Mouse (Mus musculus): ENCODE measurements around the gene Megf6.
A peak's percentile ranks its signal among the peaks of the same experiment; 100 is the strongest.

The Megf6 gene

DNA sequence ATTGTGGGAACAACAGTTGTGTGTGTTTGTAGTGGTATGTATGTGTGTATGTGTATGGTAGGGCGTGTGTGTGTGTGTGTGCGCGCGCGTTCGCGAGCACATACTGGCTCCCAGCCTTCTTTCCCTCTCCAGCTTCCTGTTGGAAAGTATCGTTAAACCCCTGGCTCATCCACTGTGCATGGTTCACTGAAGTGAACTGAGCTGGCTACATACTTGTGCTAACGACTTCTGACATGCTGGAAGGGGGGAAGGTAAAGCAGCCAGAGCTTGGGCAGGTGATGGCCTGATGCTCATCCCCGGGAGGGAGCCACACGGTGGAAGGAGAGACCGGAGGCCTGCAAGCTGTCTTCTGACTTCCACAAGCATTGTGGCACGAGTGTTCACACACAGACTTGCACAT lies 40.9 kb downstream of the Megf6 start:
- no peak for DNase-seq (ENCODE audit: low read depth)

DNA sequence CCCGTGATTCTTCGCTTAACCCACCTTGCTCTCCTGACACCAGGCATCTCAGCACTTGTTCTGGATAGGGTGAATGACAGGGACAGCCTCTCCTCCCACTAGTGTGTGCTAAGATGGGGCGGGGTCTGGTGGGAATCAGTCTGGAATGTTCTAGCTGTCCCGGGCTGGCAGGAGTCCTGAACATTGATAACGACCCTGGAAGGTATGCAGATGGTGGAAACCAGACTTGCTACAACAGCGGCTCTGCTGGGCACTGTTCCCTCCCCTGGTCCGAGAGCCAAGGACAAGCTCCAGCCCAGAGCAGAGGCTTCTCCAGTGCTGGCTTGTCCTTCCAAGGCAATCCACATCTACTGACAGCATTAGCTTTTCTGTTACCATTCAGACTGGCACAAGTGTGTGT lies 43.1 kb downstream of the Megf6 start:
- peak; percentile 7 for DNase-seq (ENCODE audit: low read depth)

DNA sequence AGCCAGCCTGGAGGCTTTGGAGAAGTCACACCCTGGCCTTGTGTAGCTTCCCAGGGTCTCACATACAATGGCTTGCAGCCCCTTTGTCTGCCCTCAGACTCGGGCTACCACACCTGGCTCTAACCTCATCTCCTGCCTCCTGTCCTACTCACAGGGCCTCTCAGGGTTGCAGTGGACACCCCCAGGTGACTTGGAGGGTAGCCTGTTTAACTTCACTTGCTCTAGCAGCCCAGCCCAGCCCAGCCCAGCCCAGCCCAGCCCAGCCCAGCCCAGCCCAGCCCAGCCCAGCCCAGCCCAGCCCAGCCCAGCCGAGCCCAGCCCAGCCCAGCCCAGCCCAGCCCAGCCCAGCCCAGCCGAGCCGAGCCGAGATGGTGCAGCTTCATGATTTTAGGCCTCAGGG lies 43.5 kb downstream of the Megf6 start:
- DNase-seq (ENCODE audit: low read depth), result no peak

DNA sequence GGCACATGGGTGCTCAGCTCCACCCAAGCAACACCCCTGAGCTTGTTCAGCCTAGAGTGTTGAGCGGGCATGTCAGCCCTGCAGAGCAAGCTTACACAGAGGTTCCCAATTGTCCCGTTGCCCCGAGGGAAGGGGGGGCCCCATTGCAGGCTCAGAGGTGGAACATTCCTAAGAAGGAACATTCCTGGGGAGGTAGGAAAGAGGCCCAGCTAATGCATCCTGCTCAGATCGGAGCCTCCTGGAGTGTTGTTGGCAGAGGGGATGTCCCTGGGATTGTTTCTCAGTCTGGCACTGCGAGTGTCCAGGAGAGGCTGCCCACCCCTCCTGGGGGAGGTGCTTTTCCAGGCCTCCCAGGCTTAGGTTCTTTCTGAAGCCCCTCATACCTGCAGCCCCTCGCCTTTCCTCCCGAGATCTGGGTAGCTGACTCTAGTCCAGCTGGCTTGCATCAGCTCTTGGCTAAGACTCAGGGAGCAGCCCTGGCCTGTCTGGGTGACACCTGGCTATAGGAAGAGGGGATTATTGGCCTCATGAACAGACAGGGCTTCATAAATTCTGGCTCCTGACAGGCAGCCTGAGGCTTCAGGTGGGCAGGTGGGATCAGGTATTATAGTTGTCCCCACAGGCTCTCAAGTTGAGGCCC lies 47.3 kb downstream of the Megf6 start:
- no peak for DNase-seq (ENCODE audit: low read depth)

DNA sequence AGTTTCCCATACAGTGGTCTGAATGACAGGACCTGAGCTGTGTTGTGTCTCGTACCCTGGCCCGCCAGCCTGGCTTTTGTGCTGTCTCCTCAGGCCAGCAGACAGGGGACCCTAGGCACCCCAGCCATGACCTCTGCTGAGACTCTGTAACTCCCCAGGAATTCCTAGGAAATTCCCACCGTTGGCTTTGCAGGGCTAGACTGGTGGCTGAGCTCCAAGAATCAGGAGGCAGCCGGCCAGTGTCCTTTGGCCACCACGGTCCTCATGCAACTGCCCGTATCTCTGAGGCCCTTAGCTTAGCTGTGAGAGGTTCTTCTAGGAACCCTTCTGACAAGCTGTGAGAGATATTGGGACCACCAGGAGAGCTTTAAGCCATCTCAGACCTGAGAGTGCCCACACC lies 52.2 kb downstream of the Megf6 start:
- DNase-seq (ENCODE audit: low read depth), result no peak

DNA sequence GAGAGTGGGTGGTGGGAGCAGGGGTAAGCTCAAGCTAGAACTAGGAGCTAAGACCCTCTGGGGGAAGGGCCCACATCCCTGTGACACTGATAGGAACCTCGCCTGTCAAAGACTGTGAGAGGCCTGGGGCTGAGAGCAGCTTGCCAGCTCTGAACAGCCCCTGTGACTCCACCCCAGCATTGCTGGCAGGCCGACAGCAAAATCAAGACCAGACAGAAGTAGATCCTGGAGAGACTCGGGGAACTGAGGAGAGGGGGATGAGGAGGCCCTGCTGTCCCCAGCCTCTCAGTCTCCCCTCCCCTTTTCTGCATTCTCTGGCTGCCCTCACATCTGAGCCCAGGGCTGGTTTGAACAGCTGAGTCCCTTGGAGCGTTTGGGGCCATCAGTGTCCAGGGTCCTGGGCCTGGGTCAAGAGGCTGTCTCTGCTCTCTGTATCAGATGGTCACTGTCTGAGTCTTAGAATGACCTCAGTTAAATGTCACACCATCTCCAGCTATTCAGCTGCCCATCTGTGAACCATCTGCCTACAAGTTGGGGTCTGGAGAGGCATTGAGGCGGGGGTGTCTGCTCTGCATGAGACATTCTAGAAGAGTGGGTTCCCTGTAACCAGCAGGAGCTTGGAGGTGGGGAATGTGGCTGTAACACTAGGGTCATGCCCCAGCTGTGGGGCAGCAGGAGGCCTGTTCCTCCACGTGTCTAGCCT lies 53.9 kb downstream of the Megf6 start:
- no peak for DNase-seq (ENCODE audit: low read depth)

DNA sequence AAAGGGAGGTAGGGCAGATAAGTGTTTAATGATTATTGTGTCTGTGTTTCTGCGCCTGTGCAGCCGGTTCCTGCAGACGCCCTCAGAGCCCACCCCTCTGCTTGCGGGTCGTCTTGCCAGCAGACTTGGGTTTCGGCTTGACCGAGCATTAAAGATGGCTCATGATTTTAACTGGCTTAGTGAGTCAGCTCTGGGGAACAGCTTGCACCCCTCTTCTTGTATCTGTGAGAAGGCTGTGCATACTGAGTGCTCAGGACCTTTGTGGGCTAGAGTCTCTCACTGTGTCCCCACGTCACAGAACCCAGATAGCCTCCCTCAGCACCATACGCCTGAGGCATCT lies 54.4 kb downstream of the Megf6 start:
- no peak for DNase-seq (ENCODE audit: low read depth)

DNA sequence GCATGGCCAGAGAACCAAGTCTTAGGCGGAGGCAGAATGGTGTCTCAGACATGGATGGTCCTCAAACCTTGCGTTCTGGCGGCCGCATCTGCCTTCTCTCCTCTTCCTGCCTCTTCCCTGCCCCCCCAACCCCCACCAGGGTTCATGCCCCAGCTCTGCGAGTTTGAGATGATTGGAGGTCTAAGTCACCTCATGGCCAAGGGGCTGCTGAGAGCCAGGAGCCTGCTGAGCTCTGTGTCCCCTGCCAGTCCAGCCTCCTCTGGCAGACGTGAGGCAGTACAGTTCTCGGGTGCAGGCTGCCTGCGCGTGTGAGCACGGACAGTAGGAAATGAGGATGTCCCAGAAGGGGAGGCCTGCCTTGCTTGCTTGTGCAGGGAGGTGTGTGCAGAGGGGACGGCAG lies 56.1 kb downstream of the Megf6 start:
- DNase-seq (ENCODE audit: low read depth), result no peak

DNA sequence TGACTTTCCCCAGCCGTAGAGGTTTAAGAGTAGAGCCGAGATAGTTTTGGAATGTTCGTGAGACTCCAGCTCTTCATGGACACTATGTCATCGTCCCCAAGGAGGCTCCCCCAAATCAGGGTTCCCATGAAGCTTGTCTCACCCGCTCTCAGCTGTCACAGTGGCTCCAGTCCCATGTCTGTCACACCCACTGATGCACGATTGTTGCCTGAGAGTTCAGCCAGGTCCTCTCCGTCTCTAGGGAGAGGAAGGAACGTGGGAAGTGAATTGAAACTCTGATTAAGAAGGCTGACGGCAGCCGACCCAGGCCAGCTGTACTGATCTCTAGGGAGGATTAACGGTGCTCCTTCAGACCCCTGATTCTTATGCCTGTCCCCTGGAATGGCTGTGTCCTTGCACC lies 57.8 kb downstream of the Megf6 start:
- DNase-seq (ENCODE audit: low read depth), result no peak

DNA sequence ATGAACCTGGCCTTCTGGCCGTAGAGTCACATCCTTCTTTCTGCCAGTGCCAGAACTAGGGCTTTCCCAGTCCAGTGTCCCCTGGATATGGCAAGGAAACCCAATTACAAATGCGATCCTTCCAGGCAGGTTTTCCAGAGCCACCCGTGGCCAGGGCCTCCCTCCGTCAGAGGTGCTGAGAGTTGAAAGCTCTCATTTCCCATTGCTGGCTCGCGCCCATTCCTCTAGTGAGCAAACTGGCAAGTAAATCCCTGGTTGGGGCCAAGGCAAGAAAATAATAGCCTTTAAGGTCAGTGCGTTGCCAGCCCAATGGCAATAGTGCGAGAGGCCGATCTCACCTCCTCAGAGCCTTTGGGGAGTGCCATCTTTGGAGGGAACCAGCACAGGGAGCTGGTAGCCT lies 59.0 kb downstream of the Megf6 start:
- DNase-seq (ENCODE audit: low read depth), result no peak

DNA sequence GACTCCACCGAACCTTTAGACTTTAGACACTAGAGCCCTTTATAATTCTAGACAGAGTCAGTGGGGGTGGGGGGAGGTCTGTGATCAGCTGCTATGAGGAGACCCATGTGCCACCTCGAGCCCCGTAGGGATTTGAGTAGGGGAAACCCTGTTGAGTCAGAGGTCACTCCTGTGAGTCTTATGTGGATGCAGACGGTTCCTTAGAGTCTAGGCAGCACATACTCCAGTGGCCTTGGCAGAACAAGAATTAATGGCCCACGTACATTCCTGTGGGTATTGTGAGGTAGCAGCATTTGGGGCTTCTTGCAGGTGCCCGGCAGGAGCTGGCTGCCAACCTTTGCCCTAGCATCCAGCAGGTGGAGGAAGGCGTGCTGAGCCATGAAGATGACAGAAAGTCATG lies 60.9 kb downstream of the Megf6 start:
- no peak for DNase-seq (ENCODE audit: low read depth)

DNA sequence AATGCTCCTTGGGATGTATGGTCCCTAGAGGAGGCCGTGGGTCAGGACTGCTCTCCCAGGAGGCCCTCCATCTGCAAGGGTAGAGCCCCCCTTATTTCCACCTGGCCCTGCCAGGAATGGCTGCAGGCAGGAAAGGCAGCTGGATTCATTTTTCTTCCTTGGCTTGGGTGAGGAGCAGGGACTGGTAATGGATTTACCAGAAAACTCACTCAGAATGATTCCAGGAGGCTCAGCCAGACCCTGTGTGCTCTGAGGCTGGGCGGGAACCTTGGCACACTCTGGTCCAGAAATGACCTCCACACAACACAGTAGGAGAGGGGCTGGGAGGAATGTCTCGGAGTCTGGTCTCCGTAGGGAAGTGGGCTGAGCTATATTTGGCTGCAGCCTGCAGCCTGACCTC lies 61.8 kb downstream of the Megf6 start:
- no peak for DNase-seq (ENCODE audit: low read depth)

DNA sequence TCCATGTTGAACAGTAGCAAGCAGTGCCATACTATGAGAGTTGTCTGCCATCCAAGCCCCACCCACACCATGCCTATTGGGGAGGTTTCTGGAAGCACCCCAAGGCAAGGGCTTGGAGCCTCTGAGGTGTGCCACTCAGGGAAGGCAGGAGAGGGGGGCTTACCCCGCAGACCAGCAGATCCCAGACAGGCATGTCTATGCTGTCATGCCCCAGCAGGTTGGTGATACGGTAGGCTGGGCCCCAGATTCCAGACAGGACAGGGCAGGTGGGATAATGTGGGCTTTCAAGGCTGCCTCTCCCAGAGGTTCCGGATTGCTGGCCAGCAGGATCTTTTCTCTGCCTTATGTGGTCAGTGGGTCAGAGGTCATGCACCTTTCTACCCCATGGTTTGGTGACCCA lies 65.5 kb downstream of the Megf6 start:
- DNase-seq (ENCODE audit: low read depth), result no peak

DNA sequence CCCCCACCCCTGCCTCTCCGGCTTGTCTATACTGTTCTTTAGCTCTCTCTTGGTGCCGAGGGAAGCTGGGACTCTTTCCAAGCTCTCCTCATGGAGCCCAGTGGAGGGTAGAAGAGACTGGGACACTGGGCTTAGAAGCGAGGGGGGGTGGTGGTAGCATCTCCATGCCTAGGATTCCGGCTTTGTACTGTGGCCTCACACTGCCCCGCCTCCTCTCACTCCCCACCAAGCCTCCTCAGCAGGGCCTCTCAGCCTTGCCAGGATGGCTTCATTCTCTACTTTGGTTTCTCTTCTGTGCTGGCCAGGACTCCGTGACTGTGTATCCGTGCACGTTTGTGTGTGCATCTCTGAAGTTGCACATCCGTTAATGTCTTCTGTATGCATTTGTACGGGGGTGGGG lies 66.4 kb downstream of the Megf6 start:
- DNase-seq (ENCODE audit: low read depth), result no peak

DNA sequence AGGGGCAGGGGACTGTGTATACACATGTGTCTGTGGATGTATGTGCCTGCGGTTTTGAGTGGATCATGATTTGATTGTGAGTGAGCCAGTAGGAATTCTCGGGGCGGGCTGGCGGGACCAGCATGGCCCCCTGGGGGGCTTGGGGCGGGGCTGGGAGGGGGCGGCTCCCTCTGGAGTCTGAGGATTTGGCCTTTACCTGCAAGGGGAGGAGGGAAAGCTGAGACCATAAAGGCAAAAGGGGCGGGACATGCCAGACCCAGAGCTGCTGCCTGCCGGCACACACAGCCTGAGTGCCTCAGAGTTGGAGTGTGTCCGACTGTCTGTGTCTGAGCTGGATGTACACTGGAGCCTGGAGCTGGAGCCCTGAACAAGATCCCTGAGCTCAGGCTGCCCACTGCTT lies 66.8 kb downstream of the Megf6 start:
- DNase-seq (ENCODE audit: low read depth), result no peak

DNA sequence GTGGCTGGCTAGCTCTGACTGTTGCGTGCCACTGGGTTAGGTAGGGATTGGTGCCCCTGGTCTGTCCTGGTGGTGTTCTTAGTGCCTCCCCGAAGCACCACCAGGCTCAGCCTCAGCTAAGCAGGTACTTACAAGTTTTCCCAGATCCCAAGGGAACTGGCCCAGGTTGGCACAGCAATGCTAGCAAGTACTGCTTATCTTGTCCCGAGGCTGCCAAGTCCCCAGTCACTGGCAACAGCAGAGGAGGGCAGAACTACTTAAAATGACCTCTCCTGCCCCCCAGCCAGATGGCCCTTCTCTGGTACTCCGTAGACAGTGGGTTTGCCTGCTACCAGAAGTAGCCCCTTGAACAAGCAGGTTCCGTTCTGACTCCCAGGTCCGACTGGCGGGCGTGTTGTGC lies 68.7 kb downstream of the Megf6 start:
- no peak for DNase-seq (ENCODE audit: low read depth)

DNA sequence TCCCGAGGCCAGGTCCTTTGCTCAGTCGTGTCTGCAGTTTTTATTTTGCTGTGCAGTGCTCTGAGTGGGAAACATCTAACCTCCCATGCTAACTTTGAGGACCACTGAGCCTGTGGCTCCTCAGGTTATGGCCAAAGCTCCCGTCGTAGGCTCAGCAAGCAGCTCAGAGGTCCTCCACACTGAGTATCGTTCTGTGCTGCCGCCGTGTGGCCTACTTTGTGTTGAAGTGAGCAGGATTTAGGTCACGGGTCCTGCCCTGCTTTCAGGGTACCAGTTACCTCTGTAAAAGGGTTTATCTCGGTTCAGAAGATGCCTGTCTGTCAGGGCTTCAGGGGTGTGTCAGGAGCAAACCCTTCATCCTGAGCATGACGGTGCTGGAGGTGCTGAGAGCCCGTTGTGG lies 70.1 kb downstream of the Megf6 start:
- no peak for DNase-seq (ENCODE audit: low read depth)

DNA sequence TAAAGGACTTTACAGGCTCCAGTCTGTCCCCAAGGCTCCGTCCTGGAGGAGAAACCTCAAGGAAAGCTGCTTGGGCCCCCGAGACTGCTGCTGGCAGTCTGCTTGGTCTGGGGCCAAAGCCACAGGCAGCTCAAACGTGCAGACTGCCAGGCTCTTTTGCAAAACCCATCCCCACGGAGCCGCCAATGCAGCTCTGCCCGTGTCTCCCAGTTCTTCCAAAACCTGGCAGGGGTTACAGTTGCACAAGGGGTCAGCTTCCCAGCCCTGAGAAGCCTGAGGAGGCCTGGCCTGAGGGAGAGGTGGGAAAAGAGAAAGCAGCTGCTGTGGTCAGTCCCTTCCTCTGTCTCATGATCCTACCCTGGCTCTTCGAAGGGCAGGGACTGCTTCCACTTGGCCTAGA lies 74.8 kb downstream of the Megf6 start:
- peak; percentile 57 for DNase-seq (ENCODE audit: low read depth)

DNA sequence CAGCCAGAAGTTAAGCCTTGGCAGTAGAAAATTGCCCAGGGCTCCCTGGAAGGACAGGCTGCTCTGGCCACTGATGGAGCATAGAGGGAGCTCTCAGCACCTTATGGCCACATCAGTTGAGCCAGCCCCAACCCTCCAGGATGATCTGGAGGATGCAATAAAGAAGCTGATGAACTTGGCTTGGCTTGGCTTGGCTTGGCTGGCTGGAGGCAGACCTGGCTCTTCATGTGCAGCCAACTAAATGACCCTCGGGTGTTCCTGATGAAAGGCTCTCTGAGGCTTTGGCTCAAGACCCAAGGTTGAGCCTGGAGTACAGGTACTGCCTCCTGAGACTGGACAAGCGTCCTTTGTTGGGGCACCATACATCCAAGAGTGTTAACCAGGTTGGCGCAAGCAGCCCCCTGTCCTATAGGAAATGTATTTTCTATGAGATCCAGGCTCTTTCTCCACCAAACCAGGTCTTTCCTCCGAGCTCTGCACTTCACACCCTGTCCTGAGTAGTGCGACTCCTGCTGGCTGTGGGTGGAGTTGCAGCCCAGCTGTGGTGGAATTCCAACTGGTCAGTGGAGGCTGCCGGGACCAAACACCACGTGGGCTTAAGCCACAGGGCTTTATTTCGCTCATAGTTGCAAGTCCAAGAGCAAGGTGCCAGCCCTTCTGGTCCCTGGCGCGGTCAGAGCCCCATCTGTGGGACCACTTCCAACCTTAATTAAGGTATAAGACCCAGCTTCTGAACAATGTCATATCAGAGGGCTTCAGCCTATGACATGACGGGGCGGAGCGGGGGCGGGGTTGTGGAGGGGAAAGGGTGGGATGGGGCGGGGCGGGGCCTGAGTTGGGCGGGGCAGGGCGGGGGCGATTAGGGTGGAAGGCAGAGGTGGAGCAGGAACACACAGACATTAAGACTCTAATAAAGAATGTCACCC lies 75.8 kb downstream of the Megf6 start:
- peak; percentile 80 for DNase-seq (ENCODE audit: low read depth)

DNA sequence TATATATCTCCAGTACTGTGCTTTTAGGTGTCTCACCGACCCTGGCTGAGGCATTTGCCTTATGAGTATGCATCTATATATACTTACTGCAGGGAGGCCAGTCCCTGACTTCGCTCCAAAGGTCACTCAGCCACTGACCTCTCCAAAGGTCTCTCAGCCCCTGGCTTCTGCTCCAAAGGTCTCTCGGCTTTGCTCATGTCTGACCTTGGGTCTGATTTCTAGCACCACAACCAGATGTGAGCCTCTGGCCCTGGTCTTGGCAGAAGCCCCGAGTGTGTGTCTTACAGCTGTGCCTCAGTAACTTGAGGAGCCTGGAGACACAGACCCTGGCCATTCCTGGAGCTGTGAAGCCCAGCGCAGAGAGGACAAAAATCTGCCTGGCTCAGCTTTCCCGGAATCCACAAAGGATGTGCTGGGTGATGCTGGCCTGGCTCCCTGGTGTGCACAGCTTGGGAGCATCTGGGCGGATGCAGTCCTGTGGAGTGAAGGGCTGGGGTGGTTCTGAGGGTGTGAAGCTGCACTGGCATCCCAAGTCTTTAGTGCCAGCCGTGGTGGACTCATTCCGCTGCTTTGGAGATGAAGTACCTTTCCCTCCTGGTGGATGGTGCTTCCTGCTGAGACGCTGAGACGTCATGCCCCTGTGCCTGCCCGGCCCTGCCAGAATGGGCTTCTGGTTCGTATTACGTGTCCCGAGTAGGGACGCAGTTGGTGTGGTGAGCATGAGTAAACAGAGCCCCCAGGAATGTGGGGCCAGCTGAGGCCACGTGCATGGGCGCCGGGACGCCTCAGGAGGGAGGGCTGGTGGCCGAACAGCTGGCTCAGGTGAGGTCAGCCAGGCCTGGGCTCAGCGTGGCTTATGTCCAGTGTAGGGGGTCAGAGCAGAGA lies 76.9 kb downstream of the Megf6 start:
- DNase-seq (ENCODE audit: low read depth), result no peak

DNA sequence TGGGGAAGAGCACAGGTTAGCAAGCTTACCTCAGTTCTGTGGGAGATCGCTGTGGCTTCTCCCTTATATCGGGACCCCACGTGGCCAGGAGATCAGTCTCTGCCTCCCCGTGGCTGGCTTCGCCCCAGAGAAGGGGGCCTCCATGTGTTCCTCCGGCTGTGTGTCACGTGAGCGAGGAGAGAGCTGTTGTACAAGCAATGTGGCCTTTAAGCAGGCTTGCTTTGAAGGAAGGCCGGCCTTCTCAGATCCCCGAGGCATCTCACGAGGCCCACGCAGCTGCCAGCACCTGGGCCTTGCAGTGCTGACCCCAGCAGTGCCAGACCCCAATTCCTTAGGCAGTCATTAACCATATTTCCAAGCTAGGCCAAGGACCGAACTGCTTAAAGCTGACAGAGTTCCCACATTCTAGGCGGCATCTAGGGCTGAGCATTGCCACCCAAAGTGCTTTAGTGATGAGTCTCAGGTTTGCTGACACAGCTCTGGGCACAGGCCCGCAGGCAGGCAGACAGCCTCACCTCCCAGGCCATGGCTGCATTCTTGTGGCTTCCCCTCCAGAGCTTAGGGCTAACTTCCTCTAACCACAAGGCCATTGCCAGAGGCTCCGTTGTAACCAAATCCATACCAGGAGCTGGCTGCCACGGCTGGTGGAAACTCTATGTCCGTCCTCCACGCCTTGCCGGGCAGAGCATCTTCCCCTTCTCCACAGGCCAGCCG lies 77.7 kb downstream of the Megf6 start:
- DNase-seq (ENCODE audit: low read depth), result peak; percentile 41

DNA sequence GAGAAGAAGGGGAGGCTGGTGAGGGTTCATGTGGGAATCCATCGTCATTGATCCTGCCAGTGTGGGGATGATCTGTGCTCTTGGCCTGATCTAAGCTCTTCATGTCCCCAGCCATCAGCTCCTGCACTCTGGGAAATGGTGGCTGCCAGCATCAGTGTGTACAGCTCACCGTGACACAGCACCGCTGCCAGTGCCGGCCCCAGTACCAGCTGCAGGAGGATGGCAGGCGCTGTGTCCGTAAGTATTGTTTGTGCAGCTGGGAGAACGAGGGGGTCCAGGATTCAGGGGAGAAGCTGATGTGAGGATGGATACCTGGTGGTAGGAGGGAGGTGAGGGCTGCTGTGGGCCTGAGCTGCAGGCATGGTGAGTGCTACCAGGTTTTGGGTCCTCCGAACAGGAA lies 78.8 kb downstream of the Megf6 start:
- DNase-seq (ENCODE audit: low read depth), result no peak

Data from NIH3T3 (cell line).